Mouse (Mus musculus) frontal cortex, adult (tissue): ENCODE results near the gene Naglu.

Experiments
- ATAC-seq: cut with Nextera tagmentation; 2 replicates; pipeline ENCODE4 v1.9.2; 2017; ENCODE audit warnings: mild to moderate bottlenecking, moderate library complexity, mixed read lengths; ENCODE audit not compliant: low TSS enrichment

Naglu gene

GRCm38 (mm10) chr11:101083083-101083697 lies 13.4 kb downstream of the Naglu start:
- ATAC-seq, result no peak

- ATAC-seq, result no peak
Observed at GRCm38 (mm10) chr11:101084246-101084645, 14.4 kb downstream of the Naglu start.

- no peak for ATAC-seq
Observed at GRCm38 (mm10) chr11:101084811-101085210, 15.0 kb downstream of the Naglu start.

GRCm38 (mm10) chr11:101085617-101086322 lies 16.0 kb downstream of the Naglu start:
- ATAC-seq, result no peak

GRCm38 (mm10) chr11:101086323-101086674 lies 16.5 kb downstream of the Naglu start:
- no peak for ATAC-seq

- peak; percentile 68 for ATAC-seq
Observed at GRCm38 (mm10) chr11:101086756-101087681, 17.2 kb downstream of the Naglu start, which contains the start of gene Mlx. Gene Mlx, plus strand, starts transcription at chr11:101087277.

GRCm38 (mm10) chr11:101087682-101088055 lies 17.9 kb downstream of the Naglu start:
- no peak for ATAC-seq

- no peak for ATAC-seq
Observed at GRCm38 (mm10) chr11:101089931-101090330, 20.1 kb downstream of the Naglu start.

GRCm38 (mm10) chr11:101094930-101095313 lies 25.1 kb downstream of the Naglu start:
- no peak; the same call in 1 of the 2 replicates for ATAC-seq

GRCm38 (mm10) chr11:101095314-101096024 lies 25.7 kb downstream of the Naglu start, which contains the start of gene Psmc3ip:
Gene Psmc3ip, minus strand, starts transcription at chr11:101095436.
- ATAC-seq, result peak; percentile 97

GRCm38 (mm10) chr11:101098231-101098630 lies 28.4 kb downstream of the Naglu start:
- no peak for ATAC-seq

GRCm38 (mm10) chr11:101103011-101103410 lies 33.2 kb downstream of the Naglu start:
- ATAC-seq, result no peak

GRCm38 (mm10) chr11:101109351-101109750 lies 39.5 kb downstream of the Naglu start:
- no peak for ATAC-seq

- ATAC-seq, result no peak
Observed at GRCm38 (mm10) chr11:101110708-101111107, 40.9 kb downstream of the Naglu start.

- no peak for ATAC-seq
Observed at GRCm38 (mm10) chr11:101111178-101111577, 41.4 kb downstream of the Naglu start.

GRCm38 (mm10) chr11:101112186-101112585 lies 42.4 kb downstream of the Naglu start:
- no peak for ATAC-seq

GRCm38 (mm10) chr11:101115564-101115963 lies 45.8 kb downstream of the Naglu start:
- no peak for ATAC-seq

- ATAC-seq, result no peak
Observed at GRCm38 (mm10) chr11:101118105-101118504, 48.3 kb downstream of the Naglu start.

- ATAC-seq, result peak; percentile 61
Observed at GRCm38 (mm10) chr11:101119131-101119760, 49.4 kb downstream of the Naglu start.

- ATAC-seq, result peak; percentile 92
Observed at GRCm38 (mm10) chr11:101119761-101120544, 50.1 kb downstream of the Naglu start, which contains the start of the genes Retreg3 and Tubg1. Gene Retreg3, minus strand, starts transcription at chr11:101119893. Gene Tubg1, plus strand, starts transcription at chr11:101119938.
